Mouse (Mus musculus): ENCODE data around the gene Bahcc1.

The Bahcc1 gene

GRCm38 (mm10) chr11:120206669-120207090 is 26.1 kb upstream of the Bahcc1 start:
- DNase-seq (ENCODE audit: low spot score in 2 of 2) = no peak

DNA sequence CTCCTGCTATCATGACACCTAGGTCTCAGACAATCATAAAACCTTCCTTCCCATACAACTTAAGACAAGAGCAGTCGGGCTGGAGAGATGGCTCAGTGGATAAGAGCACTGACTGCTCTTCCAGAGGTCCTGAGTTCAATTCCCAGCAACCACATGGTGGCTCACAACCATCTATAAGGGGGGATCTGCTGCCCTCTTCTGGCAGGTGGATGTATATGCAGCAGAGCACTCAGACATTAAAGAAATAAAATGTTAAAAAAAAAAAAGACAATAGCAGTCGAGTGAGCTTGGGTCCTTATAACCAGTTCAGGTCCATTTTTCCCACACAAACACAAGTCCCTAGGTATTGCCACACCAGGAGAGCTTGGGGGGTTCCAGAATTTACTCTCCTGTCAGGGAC is 23.9 kb upstream of the Bahcc1 start:
- DNase-seq (ENCODE audit: low spot score in 2 of 2) = no peak

GRCm38 (mm10) chr11:120209462-120209861 is 23.3 kb upstream of the Bahcc1 start:
- no peak for DNase-seq (ENCODE audit: low spot score in 2 of 2)

DNA sequence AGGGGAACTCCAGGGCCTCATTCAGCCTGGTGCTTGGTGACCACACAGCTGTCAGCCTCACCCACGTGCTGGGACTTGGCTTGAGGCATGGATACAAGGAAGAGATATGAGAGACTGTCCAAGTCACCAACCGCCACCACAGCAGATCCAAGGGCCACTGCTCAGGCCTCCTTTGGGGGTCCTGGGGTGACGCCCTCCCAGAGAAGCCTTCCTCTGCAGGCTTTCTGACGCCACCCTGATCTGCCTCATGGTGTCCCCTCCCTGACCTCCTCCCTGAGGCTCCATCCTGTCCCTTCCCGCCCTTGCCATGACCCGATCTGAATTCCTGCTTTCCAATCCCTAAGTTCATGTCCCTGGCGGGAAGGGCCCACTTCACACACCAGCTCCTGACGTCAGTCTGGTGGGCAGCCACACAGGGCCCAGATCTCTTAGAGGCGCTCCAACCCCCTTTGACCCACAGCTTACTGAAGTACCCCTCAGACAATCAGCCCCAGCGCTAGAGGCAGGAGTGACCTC is 17.0 kb upstream of the Bahcc1 start:
- DNase-seq (ENCODE audit: low spot score in 2 of 2) = no peak

DNA sequence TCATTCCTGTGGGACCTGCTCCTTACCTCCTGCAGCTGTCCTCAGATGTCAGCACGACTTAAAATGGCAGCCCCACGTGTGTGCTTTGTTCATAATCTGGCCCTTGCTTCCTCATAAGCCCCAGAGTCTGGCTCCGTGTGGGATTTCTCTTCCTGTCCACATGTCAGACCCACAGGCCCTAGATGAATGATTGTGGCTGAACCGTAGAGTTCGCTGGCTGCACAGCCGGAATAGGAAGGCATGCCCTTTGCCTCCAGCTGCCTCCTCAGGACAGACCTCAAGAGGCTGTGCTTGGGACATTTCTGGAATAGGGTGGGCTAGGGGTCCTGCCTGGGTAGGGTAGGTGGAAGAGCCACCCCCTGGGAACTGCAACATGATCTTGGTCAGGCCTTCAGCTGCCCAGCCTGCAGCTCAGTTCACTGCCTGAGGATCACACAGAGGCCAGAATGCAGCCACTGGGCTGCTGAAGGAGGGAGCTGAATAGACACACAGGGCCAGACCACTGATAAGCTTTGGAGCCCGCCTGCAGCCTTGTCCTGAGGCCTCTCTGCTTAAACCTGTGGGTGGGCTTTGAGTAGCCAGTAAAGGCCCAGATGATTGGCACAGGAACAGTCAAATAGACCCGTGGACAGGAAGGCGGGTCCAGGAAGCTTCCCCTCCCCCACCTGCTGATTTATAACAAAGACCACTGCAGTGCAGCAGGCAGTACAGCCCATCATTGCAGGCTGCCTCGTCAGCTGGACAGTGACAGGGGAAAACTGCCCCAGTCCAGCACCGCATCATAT is 16.0 kb upstream of the Bahcc1 start:
- DNase-seq (ENCODE audit: low spot score in 2 of 2) = no peak

GRCm38 (mm10) chr11:120218176-120218856 is 14.4 kb upstream of the Bahcc1 start:
- no peak for DNase-seq (ENCODE audit: low spot score in 2 of 2)

- DNase-seq (ENCODE audit: low spot score in 2 of 2) = no peak
These were observed 13.8 kb upstream of the Bahcc1 start for GRCm38 (mm10) chr11:120218946-120219345.

- DNase-seq (ENCODE audit: low spot score in 2 of 2) = no peak
These were observed 12.7 kb upstream of the Bahcc1 start for GRCm38 (mm10) chr11:120219916-120220522.

GRCm38 (mm10) chr11:120220963-120221827 is 11.6 kb upstream of the Bahcc1 start:
- no peak for DNase-seq (ENCODE audit: low spot score in 2 of 2)

- DNase-seq (ENCODE audit: low spot score in 2 of 2) = no peak
These were observed 10.2 kb upstream of the Bahcc1 start for GRCm38 (mm10) chr11:120222425-120223104.

GRCm38 (mm10) chr11:120223586-120224487 is 8.9 kb upstream of the Bahcc1 start:
- no peak for DNase-seq (ENCODE audit: low spot score in 2 of 2)

- no peak for DNase-seq (ENCODE audit: low spot score in 2 of 2)
These were observed 8.1 kb upstream of the Bahcc1 start for GRCm38 (mm10) chr11:120224488-120225255.

DNA sequence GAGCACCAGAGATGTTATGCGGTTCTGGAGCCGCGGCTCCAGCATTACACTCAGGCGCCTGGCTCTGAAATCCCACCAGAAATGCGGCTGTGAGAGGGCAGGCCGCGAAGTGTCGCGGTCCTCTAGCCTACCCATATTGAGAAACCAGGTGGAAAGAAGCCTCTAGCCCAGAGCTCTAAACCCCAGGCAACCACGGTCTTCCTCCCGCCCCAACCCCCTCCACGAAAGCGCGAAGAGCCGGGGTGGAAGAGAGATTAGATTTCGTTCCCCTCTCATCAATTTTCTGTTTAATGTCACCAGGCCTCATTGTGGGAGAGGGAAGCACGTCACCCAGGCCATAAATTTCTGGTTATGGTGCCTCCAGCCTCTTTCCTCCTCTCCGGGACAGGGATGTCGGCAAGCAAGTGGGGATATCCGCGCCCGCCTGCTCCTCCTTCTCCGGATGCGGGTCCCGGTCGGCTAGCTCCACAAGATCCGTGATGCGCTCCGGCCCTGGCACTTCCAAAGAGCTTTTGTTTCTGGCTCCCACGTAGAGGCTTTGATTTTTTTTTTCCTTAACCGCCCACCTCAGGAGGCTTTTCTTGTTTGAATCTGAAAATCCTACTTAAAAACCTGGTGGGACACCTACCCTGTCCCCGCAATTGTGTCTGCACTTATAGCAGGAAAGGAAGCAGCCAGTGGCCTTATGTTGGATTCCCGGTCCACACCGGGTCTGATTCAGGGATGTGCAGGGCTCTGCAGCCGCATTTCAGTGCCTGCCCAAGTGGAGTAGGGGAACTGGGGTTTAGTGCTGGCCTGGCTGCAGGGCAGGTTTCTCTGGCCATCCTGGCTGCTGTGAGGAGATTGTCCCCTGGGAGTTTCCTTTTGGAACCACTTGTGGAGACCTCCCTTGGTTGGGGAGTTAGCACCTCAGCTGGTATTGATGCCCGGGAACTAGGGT is 7.2 kb upstream of the Bahcc1 start:
- DNase-seq (ENCODE audit: low spot score in 2 of 2) = no peak

DNA sequence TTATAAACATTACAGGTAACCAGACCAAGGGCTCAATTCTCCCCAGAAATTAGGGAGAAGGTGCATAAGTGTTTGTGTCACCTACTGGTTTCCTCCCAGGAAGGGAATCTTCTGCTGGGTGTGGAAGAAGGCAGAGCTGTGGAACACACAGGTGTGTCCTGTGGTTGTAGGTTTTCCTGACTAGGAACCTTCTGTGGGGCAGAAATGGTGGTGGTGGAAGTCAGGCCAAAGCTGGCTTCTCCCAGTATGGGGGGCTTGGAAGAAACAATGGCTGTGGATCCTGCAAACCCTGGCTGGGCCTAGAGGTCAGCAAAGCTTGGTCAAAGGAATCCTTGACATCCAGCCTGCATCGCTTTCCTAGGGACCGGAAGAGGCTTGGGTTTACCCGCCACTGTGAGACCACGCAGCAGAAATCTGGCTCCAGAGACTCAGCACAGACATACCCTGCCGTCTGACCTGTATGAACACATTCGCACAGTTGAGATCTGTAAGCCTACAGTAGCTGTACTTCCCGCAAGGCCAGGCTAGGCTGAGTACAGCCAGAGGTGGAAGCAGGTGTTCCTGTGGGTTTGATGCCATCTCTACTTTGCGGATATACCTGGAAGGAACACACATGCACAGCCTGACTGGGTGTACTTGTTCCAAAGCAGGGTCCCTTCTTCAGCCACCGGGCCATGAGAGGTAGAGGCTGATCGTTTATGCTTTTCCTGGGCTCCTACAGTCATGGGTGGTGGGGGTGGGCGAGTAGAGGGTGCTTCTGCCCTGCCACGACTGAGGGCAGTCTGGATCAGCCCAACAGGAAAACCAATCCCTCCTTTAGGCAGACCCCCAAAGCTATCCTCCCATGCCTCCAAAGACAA is 6.1 kb upstream of the Bahcc1 start:
- DNase-seq (ENCODE audit: low spot score in 2 of 2) = no peak

GRCm38 (mm10) chr11:120227571-120228051 is 5.1 kb upstream of the Bahcc1 start:
- DNase-seq (ENCODE audit: low spot score in 2 of 2) = no peak

- DNase-seq (ENCODE audit: low spot score in 2 of 2) = no peak
These were observed 4.4 kb upstream of the Bahcc1 start for GRCm38 (mm10) chr11:120228116-120228890.

Measured in urinary bladder, adult 18-20 months (tissue).